Mouse (Mus musculus) kidney, adult 18-20 months (tissue): ENCODE results near the gene Clybl.

Experiments
- DNase-seq: peaks from one replicate; pipeline ENCODE4 v3.0.0; 2021

The Clybl gene

GRCm38 (mm10) chr14:122251346-122251745, 69.8 kb downstream of the Clybl start:
- no peak for DNase-seq

GRCm38 (mm10) chr14:122255562-122256260, 74.2 kb downstream of the Clybl start:
- no peak for DNase-seq

DNA sequence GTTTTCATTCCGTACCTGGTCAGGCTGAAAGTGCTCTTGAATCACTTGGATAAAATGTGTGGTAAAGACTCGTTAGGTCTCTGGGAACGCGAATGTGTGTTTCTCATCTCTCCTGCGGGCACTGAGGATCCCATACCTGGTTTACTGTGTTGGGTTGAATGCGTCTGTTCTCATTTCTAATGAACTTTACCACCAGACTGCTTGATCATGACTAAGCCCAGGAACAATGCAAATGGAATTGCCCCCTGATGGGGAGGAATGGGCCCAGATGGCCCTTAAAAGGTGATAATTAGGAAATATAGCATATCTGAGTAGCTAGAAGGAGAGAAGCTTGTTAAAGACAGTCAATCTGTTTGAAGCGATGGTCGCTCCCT, 74.7 kb downstream of the Clybl start:
- no peak for DNase-seq

DNA sequence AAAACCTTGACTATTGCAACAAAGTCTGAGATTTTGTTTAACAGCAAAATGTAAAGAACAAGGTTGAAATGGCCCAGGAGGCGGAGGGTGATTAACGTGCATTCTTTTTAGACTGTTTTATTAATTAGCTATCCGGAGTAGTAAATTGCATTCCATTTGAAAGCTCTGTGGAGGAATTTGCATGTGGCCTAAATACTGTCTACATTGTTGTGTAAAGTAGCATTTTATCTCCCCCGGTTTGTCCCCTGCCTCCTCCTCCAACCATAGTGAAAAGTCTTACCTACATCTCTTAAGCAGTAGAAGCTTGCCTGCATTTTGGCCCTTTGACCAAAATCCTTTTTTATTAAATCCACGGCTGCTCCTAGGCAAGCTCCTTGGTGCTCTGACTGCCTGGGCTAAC, 76.8 kb downstream of the Clybl start:
- no peak for DNase-seq

GRCm38 (mm10) chr14:122261250-122261649, 79.7 kb downstream of the Clybl start:
- no peak for DNase-seq

DNA sequence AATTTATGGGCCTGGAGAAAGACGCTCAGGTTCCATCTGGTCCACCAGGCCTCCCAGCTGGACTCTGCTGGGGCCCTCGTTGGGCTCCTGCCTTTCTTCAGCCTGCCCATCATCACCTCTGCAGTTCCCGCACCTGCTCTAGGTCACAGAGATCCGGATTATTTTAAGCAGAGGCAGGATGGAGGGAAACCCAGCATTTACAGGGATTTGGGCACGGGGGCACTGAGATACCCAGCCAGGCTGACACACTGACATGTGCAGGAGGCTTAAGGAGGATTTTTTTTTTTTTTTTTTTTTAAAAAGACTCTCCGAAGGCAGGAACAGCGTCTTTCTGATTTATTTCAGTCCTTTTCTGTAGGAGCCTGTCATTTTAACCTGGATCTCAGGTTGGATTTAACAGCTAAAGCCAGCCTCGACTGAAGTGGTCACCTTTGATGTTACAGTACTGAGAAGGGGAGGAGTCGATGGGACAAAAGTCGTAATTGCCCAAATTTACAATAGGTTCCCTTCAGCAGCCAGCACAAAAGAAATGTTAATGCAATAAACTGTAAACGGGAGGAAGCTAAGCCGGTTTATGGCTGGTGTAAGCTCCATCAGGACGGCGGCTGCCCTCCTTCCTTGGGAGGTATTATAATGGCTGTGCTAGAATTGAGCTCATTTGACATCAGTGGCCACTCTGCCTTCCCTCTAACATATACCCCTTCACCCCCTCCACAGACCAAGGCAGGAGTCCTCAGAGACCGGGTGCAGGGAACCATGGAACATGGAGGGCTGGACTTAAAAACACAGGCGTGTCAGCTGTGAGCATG, 81.6 kb downstream of the Clybl start:
- no peak for DNase-seq

DNA sequence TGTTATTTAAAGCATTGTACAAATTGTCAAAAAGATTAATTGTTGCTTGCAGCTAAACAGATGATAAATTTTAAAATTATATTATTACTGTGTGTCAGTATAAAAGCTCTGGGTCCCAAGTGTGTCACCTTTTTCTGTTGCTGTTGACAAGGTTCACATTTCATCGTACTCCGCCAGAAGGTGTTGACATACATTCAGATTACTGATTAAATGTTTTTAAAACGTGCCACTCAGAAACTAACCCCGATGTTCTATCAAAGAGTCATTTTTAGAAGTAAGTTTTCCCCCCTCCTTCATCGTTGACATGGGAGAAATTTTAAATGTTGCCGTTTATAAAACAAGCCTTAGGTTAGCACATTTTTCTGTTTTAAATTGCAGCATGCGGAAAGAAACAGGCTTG, 83.7 kb downstream of the Clybl start:
- no peak for DNase-seq

DNA sequence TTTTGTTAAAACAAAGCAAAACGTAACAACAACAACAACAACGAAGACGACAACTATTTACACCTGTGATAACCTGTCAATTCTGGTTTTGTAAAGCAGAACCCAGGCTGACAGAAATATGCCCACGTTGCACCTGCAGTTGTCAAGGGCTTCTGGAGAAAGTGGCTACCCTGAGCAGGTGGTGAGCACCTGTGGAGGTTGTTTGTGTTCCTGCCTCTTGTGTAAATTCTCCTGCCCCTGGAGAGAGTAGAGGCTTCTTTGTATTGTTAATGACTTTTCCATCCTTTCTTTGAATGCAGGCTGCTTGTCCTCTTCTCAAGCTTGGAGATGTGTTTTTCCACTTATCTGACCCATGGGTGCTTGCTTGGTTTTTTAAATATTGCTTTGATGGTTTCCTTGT, 86.1 kb downstream of the Clybl start:
- DNase-seq: no peak

DNA sequence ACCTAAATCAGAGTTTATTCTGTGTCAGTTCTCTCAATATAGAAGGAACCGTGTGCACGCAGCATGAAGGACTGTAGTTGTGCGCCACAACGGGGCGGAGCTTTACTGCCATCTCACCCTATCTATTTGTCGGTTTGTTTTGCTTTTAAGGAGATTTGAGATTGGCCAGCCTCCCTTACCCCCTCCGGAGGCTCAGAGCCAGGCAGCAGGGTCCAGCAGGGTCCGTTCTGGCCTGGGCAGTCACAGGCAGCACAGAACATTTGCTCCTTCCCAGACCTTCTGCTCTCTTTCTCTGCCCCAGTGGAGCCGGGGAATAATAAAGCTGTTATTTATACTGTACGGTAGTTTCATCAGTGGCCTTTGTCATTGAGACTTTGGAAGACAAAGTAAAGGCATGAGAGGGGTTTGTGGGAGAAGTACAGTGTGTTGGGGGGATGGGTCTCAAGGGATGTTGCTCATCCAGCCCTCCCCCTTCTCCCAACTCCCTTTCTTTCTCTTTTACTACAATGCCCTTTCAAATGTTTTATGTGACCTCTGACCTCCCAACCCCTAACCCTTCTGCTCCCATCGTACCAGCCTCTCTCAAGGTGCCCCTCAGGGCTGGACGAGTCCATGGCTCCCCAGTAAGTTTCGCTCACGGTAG, 89.7 kb downstream of the Clybl start:
- no peak for DNase-seq

GRCm38 (mm10) chr14:122277142-122277541, 95.6 kb downstream of the Clybl start:
- no peak for DNase-seq

GRCm38 (mm10) chr14:122279462-122280308, 98.2 kb downstream of the Clybl start:
- DNase-seq: no peak

- peak; percentile 57 for DNase-seq
Measured at GRCm38 (mm10) chr14:122280309-122281071, 99.0 kb downstream of the Clybl start.

DNA sequence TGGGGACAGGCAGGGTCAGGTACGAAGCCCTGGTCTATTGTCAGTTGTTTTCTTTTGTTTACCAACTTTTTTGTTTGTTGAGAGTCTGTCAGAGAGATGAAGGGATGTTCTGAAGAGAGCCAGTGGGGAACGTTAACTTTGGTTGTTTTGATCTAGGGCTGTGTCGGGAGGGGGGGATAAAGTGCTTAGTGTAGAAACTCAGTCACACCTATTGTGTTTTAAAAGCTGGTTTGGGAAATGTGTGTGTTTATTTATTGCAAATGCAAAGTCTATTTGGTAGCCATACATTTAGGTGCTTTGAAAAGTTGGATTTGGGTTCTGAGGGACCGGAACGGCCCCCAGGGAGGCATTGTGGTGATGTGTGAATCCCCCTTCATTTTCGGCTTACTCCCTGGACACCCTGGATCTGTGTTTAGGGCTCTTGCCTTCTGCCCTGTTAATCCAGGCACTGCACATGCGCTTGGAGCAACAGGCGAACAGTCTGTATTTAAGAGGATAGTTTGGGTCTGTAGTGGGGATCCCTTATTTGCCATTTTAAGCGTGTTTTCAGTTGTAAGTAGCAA, 99.6 kb downstream of the Clybl start:
- no peak for DNase-seq

DNA sequence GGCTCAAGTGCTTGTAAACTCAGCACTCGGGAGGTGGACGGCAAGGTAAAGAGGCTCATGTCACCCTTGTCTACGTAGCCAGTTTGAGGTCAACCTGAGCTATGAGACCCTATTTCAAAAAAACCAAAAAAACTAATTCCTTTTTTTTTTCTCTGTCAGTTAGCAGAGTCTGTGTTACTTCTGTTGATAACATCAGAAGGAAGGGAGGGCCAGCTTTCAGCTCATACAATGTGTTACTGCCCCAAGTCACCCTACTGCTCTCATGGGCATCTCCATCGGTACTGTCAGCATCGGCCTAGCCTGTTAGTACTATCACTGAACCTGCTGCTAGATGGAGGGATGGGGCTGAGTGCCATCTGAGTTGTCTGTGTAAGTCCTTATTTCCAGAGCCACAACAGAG, 102.5 kb downstream of the Clybl start:
- no peak for DNase-seq

GRCm38 (mm10) chr14:122296399-122296798, 114.9 kb downstream of the Clybl start:
- no peak for DNase-seq

- no peak for DNase-seq
Measured at GRCm38 (mm10) chr14:122296864-122297263, 115.4 kb downstream of the Clybl start.

- DNase-seq: no peak
Measured at GRCm38 (mm10) chr14:122297386-122298109, 116.0 kb downstream of the Clybl start.

DNA sequence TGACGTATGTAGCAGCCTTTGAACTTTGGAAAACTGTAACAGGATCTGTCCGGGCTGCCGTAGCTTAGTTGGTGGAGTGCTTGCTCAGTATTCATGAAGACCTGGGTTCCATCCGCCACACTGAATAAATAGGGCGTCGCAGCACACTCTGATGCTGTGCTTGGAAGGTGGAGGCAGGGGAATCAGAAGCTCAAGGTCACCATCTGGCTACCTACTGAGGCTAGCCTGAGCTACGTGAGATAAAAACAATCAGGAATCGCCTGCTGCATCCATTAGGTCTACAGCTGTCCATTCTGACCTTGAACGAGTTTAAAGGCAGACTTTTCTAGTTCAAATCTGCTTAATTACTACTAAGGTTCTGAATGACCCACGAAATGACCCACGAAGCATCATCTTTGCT, 118.8 kb downstream of the Clybl start:
- DNase-seq: no peak

- no peak for DNase-seq
Measured at GRCm38 (mm10) chr14:122303821-122304220, 122.3 kb downstream of the Clybl start.

DNA sequence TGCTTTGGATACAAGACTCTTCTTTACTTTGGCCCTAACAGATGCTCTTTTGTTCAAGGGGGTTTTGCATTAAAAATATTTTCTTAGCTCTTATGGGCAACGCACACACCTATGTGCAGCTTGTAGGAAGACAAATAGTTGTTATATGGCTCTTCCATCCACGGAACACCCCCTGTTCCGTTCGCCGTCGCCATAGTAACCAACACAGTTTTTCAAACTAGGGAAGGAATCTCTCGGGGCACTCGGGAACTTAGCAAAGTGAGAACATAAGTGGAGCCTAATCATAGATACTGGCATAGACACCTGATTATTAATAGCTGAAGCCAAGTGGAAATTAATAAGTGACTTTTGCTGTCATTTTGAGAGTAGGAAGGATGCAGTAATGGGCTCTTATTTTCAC, 123.6 kb downstream of the Clybl start:
- DNase-seq: no peak

DNA sequence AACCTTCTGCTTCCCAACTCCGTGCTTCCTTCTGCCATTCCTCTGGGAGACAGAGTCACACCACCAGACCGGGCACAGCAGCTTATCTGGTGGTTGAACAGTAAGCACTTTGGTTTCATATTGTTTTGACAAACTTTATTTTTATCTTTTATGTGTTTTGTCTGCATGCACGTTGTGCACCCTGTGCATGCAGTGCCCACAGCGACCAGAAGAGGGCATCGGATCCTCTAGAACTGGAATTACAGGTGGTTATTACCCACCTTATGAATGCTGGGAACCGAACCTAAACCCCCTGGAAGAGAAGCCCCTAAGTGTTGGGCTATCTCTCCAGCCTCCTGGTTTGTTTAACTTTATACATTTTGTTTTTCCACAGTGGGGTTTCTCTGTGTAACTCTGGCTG, 130.9 kb downstream of the Clybl start:
- DNase-seq: no peak
